Mouse (Mus musculus): ENCODE data around the gene Fam53b. TPM values are rescaled to one million over a fixed set of nuclear protein-coding genes. Genes with fewer than 3 reads are reported as not detected.

Gene Fam53b
- total RNA-seq, 1 experiment from 2014 or later: 19.9 TPM

DNA sequence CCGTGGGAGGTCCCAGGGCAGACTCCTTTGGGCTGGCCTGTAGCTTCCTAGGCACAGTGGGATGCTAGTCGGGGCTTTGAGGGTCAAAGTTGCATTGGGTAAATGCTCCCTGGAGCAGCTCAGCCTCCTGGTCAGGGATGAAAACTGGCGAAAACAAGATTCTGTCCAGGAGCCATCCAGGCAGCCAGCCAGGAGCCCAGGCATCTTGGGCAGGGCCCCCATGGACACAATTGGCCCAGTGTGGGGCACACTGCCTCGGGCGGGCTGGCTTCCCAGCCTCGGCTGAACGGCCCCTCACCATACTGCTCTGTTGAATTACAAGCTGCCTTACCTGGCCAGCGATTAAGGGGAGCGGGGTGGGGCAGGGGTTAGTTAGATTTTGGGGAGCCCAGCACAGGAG is 121.0 kb downstream of the Fam53b start:
- ATAC-seq (replicated peaks; ENCODE audit: low read depth, poor library complexity, severe bottlenecking): no peak

DNA sequence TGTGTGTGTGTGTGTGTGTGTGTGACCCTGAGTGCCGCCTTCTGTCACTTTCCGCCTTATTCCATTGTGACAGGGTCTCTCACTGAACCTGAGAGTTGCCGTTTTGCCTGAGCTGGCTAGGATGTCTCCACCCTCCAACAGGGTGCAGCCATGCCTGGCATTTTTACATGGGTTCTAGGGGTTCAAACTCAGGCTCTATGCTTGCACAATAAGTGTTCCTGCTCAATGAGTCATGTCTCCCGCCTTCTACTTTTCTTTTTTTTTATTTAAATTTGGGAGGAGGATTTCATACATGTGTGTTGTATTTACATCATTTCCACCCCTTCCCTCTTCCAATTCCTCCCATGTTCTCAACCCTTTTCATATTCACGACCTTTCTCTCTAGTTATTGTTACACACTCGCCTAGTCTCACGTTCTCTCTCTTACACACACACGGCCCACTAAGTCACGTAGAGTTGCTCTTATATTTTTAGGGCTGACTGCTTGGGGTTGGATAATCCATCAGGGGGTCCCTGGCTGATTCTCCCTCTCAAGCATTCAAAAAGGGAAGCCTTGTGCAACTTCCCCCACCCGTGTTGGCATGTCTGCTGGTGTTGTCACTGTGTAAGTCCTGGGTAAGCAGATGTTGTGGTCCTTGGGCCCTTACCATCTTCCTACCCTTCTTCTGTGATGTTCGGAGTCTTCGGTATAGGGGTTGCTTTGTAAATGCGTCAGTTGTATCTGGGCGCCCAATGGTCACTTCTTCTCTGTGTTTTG is 122.8 kb downstream of the Fam53b start:
- 0 out of 2 replicates have a peak, but pooled peaks have one; percentile 3 for ATAC-seq (replicated peaks; ENCODE audit: low read depth, poor library complexity, severe bottlenecking)

DNA sequence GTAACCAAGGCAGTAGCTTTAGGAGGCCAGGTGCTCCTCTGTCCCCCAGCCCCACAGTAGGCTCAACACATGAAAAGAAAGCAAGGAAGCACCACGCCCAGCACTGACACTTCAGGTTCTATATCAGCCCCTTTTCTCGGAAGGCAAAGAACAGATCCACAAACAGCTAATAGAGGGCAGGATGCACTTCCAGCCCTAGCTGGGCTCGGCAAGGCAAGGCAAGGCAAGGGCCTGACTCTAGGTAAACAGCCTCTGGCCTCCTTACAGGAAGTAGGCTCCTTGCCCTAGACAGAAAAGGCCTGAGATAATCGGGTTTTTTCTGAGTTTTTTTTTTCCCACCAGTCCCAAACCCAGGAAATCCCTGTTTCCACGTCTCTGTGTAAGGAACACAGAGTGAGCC is 124.0 kb downstream of the Fam53b start:
- no peak for ATAC-seq (replicated peaks; ENCODE audit: low read depth, poor library complexity, severe bottlenecking)

DNA sequence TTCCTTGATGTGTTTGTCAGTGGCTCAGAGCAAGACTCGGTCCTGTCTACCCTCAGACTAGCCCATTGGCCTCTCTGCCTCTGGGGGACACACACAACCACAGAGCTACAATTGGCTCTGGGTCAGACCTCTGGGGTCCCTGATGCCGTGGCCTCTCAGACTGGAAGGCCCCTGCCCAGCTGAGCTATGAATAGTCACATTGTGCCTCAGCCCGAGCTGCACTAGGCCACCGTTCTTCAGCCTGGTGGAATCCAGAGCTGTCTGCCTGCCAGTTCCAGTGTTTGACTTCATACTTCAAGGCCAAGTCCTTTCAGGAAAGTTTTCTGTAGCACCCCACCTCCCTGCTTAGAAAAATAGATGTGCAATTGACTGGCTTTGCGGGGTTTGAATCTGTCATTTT is 125.0 kb downstream of the Fam53b start:
- ATAC-seq (replicated peaks; ENCODE audit: low read depth, poor library complexity, severe bottlenecking): no peak

DNA sequence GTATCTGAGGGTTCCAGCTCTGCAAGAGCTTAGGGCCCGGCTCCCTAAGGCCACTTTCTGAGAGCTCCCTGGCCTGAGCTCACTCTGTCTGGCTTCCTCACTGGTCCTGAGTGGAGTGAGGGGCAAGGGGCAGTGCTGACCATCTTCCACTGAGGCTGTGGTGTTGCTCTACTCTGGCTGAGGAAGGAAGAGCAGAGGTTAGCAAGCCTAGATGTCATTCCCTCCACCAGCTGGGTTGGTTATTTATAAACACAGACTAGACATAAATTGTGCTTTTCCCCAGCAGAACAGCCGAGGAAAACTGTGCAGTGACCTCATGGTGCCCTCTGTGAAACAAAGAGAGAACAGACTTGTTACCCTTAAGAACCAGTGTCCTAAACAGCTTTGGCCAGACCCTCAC is 125.8 kb downstream of the Fam53b start:
- ATAC-seq (replicated peaks; ENCODE audit: low read depth, poor library complexity, severe bottlenecking): no peak

DNA sequence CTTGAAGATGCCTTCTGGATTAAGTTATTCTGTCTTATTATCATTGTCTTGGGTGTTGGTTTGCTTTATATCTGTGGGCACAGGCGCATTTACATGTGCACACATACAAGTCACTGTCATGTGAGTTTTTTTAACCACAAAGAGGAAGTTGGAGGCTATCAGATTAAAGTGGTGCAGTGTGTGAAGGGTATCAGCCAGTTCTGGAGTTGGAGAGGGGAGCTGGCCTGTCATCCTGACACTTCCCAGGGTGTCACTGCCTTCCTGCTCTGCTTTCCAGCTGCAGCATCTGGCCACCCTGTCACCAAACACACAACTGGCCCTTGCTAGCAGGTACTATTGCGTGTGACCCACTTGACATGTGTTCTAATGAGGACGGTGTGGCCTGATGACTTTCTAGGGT is 127.2 kb downstream of the Fam53b start:
- ATAC-seq (replicated peaks; ENCODE audit: low read depth, poor library complexity, severe bottlenecking): peak; percentile 91

DNA sequence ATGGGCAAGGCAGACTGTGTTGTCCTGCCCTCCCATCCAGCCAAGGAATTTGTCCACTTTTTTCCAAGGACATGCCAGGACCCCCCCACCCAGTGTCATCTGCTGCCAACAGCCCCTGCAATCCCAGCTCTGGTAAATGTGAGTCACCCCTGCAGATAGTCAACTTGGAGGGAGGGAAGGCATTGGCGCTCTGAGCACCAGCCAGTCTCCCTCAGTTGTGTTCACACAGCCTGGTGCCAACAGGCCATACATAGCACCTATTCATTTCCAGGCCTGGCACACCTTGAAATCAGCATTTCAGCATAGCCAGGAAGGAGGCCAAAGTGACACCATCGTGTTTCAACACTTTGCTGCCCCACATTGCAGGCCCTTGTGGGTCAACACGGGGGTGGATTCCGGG is 129.8 kb downstream of the Fam53b start:
- ATAC-seq (replicated peaks; ENCODE audit: low read depth, poor library complexity, severe bottlenecking): no peak

DNA sequence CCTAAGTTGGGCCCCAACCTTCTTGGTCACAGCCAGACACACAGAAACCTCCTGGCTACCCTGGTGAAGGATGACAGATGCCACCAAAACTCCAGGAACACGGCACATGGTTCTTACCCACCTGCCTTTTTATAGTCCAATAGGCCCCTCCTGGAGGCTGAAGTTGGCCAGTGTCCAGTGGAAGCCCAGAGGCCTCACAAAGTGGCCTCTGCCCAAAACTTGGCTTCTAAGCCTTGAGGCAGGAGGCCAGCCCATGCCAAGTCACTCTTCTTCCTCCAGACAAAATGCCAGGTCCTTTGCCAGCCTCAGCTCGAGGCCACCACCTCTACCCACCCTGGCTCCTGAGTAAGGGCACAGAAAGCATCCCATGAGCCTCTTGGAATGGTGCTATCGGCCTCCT is 130.8 kb downstream of the Fam53b start:
- no peak for ATAC-seq (replicated peaks; ENCODE audit: low read depth, poor library complexity, severe bottlenecking)

DNA sequence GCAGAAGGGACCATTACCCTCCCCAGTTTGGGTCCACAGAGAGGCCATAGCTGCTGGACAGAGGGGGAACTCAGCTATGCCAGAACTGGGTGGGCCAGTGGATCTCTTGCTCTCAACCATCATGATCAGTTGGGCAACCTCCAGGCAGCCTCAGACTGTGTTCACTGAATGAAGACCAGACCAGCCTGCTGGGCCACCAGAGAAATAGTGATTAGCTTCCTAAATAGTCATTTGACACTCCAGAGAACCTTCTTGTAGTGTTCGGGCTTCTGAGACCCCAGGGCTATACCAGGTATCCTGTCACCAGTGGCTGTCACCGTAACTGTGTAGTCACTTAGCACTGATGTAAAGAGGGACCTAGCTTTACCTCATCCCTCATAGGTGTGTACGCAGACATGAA is 131.3 kb downstream of the Fam53b start:
- ATAC-seq (replicated peaks; ENCODE audit: low read depth, poor library complexity, severe bottlenecking): no peak

DNA sequence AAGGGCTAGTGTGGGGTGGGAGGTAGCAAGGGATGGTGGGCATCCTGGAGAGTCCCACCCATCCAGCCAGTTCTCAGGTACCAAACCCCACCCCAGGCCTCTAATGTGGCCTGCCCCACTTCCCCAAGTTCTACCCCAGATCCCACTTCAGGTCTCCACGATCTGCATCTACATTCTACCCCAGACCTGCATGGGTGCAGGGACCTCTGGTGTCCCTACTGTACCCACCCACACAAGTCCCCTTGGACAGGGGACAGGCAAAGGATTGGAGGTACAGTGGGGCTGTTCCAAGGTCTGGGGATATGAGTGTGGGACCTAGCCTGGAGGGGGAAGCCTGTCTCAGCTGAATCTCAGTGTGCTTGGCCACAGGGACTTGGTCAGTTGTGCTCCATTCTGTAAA is 131.9 kb downstream of the Fam53b start:
- no peak for ATAC-seq (replicated peaks; ENCODE audit: low read depth, poor library complexity, severe bottlenecking)

DNA sequence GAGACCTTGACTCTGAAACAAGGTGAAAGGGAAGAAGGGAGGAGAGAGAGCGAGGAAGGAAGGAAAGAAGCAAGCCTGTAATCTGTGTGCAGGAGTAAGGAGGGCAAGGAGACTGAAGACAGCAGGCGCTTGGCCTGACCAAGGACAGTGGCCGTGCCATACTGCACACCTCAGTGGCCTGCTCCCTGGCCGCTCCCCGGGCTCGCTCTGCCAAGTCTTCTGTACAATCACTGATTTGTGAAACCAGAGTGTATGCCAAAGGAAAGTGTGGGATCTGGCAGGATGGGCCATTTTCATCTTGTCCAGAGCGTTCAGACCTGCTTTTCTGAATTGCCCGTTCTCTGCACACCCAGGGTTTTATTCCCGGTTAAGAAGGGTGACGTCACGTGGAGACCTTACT is 132.4 kb downstream of the Fam53b start:
- ATAC-seq (replicated peaks; ENCODE audit: low read depth, poor library complexity, severe bottlenecking): no peak

DNA sequence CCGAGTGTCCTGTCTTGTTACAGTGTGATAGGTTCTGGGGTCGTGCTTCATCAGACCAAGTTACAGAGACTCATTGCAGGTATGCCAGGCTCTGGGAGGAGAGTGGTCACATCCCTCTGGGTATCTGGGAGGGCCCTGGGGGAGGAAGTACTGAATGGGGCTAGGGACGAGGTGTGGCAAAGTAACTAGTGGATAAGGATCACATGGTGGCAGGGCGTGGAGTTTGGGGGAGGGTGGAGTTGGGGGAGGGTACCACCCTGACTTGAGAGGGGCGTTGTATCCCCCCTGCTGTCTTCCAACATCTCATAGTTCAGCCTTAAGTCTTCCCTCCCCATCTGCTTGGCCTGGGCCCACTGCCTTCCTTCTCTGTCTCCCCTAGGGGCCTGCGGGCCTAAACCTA is 134.1 kb downstream of the Fam53b start:
- ATAC-seq (replicated peaks; ENCODE audit: low read depth, poor library complexity, severe bottlenecking): no peak

DNA sequence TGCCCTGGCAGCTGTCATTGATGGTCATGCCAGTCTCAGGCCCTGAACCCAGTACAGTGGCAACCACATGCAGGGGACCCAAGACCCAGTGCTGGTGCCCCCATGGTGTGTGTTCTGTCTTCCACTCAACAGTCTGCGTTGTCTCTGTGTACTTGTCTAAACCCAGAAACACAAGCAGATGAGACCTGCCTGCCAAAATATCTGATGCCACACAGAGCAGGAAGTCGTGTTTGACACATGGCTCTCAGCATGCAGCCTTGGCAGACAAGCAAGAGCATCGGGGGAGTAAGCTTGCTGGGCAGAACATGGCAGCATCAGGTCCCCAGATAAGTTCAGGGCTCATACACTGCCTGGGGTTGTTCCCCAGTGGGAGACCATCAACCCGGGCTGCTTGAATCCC is 134.6 kb downstream of the Fam53b start:
- 0 out of 2 replicates have a peak, but pooled peaks have one; percentile 23 for ATAC-seq (replicated peaks; ENCODE audit: low read depth, poor library complexity, severe bottlenecking)

DNA sequence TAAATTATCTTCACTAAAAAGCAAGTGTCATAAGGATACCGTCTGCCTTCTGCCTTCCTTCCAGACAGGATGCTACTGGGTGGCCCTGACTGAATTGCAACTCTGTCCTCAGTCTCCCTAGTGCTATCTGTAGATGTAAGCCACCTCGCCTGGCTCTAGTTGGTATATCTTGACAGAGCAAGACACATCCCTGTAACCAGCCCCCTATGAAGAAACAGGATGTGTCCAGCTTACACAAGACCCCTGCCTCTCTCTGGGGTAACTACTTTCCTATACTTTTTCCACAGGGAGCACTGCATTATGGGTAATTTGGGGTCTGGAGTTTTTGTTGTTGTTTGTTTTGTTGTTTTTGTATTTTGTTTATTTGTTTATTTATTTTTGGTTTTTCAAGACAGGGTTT is 137.8 kb downstream of the Fam53b start:
- no peak for ATAC-seq (replicated peaks; ENCODE audit: low read depth, poor library complexity, severe bottlenecking)

DNA sequence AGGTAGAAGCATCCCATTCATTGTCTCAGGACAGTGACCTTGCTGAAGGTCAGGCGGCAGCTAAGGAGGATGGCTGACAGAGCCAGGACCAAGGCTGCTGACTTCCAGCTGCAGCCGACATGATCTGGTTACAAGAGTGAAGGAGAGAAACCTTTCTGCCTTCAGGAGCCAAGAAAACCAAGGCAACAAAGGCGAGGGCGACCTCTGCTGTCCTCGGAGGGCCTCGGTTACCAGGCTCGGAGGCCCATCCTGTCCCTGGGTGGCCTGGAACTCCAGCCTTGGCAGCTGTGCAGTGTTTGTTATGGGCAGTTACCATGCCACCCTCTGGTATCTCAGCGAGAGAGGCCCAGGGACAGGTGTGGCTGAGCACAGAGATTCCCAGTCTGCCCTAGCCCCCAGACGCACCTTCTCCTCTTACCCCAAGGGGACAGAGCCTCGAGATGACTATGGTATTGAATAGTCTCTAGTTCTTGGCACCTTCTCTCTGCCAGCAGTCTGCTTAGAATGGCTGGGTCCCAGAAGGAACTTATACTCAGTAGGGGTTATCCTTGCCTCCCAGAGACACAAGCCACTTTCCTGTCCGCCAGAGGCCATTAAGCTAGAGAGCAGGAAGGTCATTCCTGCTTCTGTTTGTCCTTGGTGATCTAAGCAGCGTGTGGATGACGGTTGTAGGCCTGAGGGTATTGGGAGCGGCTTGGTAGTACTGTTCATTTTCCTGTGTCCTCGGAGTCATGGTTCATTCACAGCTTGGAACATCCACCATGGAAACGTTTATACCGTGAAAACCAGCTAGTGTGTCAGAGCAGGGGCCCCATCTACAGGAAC is 139.5 kb downstream of the Fam53b start:
- no peak for ATAC-seq (replicated peaks; ENCODE audit: low read depth, poor library complexity, severe bottlenecking)

DNA sequence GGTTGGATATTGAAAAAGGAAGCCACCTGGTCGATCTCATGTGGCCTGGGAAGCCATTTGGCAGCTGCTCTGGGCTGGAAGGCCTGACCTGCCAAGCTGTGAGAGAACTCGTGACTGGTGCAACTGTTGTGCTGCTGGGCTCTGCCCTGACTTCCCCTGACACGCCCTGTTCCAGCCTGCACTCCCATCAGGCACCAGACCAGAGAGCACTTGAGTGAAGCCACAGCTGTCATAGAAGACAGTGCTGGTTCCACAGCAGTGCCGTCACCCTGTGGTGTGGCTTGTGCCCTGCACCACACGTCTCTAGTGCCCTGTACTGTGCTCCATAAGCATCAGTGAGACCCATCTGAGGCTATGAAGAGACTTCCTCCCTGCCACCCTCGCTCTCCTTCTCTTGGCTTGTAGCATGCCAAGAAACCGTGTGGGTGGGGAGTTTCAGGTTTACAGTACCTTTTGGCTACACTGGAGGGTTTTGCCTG is 141.2 kb downstream of the Fam53b start:
- peak; percentile 92 for ATAC-seq (replicated peaks; ENCODE audit: low read depth, poor library complexity, severe bottlenecking)

DNA sequence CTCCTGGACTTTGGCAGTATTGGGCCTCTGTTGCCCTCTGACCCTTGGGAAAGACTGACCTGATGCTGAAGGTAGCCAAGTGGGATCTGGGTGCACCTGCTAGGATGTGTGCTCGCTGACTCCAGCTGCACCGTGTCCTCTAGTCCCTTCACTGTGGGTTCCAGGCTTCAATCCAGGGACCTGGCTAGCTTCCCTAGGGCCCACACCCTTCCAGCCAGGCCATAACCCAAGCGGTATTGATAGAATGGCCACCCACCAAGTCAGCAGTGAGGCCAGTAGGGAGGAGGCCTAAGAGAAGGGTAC is 142.9 kb downstream of the Fam53b start:
- ATAC-seq (replicated peaks; ENCODE audit: low read depth, poor library complexity, severe bottlenecking): no peak

DNA sequence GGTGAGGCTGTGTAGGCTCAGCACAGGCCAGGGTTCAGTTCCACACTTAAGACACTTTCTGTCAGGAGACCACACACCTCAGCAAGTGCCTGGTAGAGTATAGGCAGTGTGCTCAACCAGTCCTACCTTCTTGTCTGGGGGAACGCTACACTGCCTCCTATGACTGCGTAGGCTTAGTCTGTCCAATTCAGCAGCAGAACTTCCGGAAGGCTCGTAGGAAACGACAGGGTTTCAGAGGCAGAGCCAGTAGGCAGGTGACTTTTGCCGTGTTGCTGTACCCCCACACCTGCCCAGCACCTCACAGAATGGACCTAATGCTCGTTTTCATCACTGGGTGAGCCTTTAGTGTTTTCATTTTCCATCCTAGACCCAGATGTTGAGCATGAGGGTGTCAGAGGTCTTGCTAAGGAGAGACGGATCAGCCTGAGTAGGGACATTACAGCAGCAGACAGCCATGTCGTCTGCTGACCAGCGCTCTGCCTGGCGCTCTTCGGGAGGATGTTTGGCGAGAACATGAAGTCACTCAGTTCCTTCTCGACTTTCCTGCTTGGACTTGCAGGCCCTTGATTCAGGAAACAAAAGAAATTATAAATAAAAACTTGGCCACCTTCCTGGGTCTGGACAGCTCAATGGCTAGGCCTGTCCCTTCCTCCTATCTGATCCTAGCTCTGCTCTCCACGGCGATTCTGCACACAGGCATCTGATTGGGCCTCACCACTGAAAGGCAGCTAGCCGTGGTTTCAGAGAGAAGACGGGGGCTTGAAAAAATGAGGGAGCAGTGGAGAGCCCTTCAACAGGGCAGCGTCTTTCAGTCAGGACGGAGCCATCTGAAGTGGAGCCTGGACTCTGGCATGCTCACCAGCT is 143.5 kb downstream of the Fam53b start:
- no peak for ATAC-seq (replicated peaks; ENCODE audit: low read depth, poor library complexity, severe bottlenecking)

DNA sequence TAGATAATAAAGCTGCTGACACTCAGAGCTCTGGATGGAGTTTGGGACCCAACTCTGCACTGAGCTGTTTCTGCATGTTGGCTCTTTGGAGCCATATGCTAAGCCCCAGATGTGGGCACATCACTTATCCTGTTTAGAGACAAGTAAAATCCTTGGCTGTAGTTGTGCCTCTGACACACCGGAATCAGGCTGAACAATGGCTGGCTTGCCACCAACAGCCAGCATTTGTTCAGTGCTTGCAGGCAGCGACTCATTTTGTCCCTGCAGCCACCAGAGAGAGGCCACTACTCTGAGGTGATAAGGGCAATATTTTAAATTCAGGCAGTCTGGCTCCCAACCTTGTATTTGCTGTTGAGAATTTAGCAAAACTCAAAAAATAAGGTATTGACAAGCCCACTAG is 145.1 kb downstream of the Fam53b start:
- no peak for ATAC-seq (replicated peaks; ENCODE audit: low read depth, poor library complexity, severe bottlenecking)

DNA sequence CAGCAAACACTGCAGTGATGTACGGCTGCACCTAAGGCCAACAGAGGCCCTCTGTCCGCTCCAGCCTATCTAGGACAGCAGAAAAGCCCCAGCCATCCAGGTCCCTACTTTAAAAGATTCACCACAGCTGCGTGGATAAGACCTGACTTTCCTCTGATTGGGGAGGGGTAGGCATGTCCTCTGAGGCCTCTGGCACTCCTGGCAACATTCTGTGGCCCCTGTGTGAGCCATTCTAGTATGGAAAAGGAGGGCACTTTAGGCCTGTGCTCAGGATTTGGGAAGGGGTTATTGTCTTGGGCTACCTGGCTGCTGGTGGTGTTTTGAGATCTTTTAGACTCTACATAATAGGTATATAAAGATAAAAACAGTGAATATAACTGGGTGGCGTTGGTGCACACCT is 147.2 kb downstream of the Fam53b start:
- ATAC-seq (replicated peaks; ENCODE audit: low read depth, poor library complexity, severe bottlenecking): no peak

Measured in common myeloid progenitor, adult 5-6 weeks (primary cell).